31 mouse cellular contexts compared by ENCODE assay signal in the genomic region with DNA sequence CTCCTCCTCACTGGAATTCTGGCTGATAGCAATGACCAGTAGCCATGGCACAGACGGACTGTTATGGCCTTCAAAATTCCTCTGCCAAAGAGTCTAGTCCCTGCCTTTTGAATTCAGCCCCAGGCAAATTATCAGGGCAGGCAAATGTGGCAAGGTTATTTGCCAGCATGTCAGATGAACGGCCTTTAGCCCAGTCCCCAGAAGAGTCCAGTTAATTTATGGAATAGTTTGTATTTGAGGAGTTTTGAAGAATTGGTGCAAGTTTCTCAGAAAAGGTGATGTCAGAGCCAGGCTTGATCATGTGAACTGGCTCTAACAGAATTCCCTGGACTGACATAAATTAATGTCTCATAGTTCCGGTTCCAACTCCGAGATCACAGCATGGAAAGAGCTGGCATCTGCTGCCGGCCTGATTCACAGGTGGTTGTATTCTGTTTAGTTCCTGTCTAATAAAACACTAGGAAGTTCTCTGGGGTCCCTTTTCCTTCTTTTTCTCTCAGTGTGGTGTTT. TPM values are rescaled to one million over a fixed set of nuclear protein-coding genes. Genes with fewer than 3 reads are reported as not detected.
A peak's percentile ranks its signal among the peaks of the same experiment; 100 is the strongest.
DNase-seq lines count a peak whose midpoint lies in the region; TF ChIP-seq lines count a peak whose summit lies in the region.
"Had no signal": no experiment of that assay in that cellular context is flagged by ENCODE, and none has a peak within 500 bp of the region (broad histone marks: within the 10 kb centered on the region; RNA-seq: fewer than 3 reads in every experiment).

No protein-coding gene starts in this region.

- H3K36me3 ChIP-seq in kidney, adult 2 months (ENCODE audit: control insufficient read depth, insufficient read depth, low read length) = no peaks in the 10 kb centered on the region
- H3K36me3 ChIP-seq: embryonic facial prominence, embryonic 10.5 days; embryonic facial prominence, embryonic 15.5 days; heart, embryonic 12.5 days; hindbrain, embryonic 10.5 days; hindbrain, embryonic 15.5 days; liver, embryonic 15.5 days; midbrain, embryonic 10.5 days; neural tube, embryonic 13.5 days had no signal

- H3K4me3 ChIP-seq in kidney, adult 2 months (ENCODE audit: insufficient read depth, low read depth, low read length) = no peak overlapping the region
- H3K4me3 ChIP-seq: embryonic facial prominence, embryonic 10.5 days; embryonic facial prominence, embryonic 15.5 days; heart, adult 2 months; heart, embryonic 12.5 days; hindbrain, embryonic 10.5 days; hindbrain, embryonic 15.5 days; liver, embryonic 15.5 days; midbrain, embryonic 10.5 days; myocyte; neural tube, embryonic 13.5 days had no signal

- intact Hi-C loops in left cerebral cortex, postnatal 25 days (cut with DNase I) = no loop called here

- H3K4me1 ChIP-seq in kidney, adult 2 months (ENCODE audit: control insufficient read depth, insufficient read depth, low read length) = no peaks in the 10 kb centered on the region
- H3K4me1 ChIP-seq: embryonic facial prominence, embryonic 15.5 days; hindbrain, embryonic 10.5 days; hindbrain, embryonic 15.5 days; liver, embryonic 15.5 days; midbrain, embryonic 10.5 days; neural tube, embryonic 13.5 days had no signal

- no peak overlapping the region for H3K27ac ChIP-seq in kidney, adult 2 months (ENCODE audit: insufficient read depth, low read depth, low read length)
- H3K27ac ChIP-seq: embryonic facial prominence, embryonic 10.5 days; embryonic facial prominence, embryonic 15.5 days; heart, adult 2 months; hindbrain, embryonic 10.5 days; hindbrain, embryonic 15.5 days; liver, embryonic 15.5 days; midbrain, embryonic 10.5 days; neural tube, embryonic 13.5 days had no signal

- peak; percentile 26 for DNase-seq in kidney, adult 2 months
- no peak for DNase-seq in kidney, postnatal 25 days
- DNase-seq in 3T3-L1 (ENCODE audit: low read depth, low spot score) = peak; percentile 70
- peak; percentile 26 for DNase-seq in adrenal gland, postnatal 10 days
- DNase-seq in fibroblast of lung, adult 2 months (ENCODE audit: low read depth) = peak; percentile 19
- DNase-seq in left cerebral cortex, adult 9 months (ENCODE audit: low spot score in 2 of 2) = no peak
- no peak for DNase-seq in left cerebral cortex, postnatal 25 days (ENCODE audit: low spot score in 2 of 2)
- no peak for DNase-seq in lung, postnatal 25 days (ENCODE audit: low spot score)
- DNase-seq: cerebellum, adult 8-10 months; cerebellum, postnatal 25 days; gastrocnemius, postnatal 25 days; heart, adult 2 months; kidney, adult 9 months; kidney, postnatal 14 days; lung, embryonic 14.5 days; lung, postnatal 14 days; retina, postnatal 1 day; right cerebral cortex, postnatal 14 days; thymus, postnatal 14 days had no signal

- no peaks in the 10 kb centered on the region for H3K27me3 ChIP-seq in kidney, adult 2 months (replicated peaks; ENCODE audit: control insufficient read depth, insufficient read depth, low read length)
- H3K27me3 ChIP-seq: embryonic facial prominence, embryonic 15.5 days; heart, embryonic 12.5 days; hindbrain, embryonic 15.5 days; liver, embryonic 15.5 days; neural tube, embryonic 13.5 days had no signal

- no peak for TF ChIP-seq POLR2A in kidney, adult 2 months (IDR thresholded peaks at IDR 0.05; ENCODE audit: low read depth, low read length)

- TF ChIP-seq CTCF in kidney, adult 2 months (conservative IDR thresholded peaks at IDR 0.05; ENCODE audit: insufficient read depth, insufficient read length, low read depth, low read length) = no peak

- WGBS in kidney, adult 2 months = 33% methylated on average over 5 of the region's 5 CpGs

RNA-seq across cellular contexts. Expression of a gene that starts 56.1 kb away (rescaled TPM):
- 0.27 and 0.41 TPM in 2 replicates for polyA plus RNA-seq in kidney, adult 2 months (2012; rRNA removed)
- total RNA-seq in adrenal gland, postnatal 10 days (2021) = 1 to 10 TPM; 1.0 TPM
- total RNA-seq in left cerebral cortex, postnatal 25 days (2021) = 1 to 10 TPM; 5.3 to 6.7 TPM
- total RNA-seq: liver, adult 2 months; megakaryocyte progenitor cell, adult 5-6 weeks had no signal
- polyA plus RNA-seq: CD4-positive, CD25-positive, alpha-beta regulatory T cell, adult 4 months; liver, adult 2 months; liver, embryonic 15.5 days had no signal

Comparison
In these comparisons a context has a peak if more than half of its experiments do, and no peak if none do; other contexts are left out.
1. DNase-seq: peak in kidney, adult 2 months (single experiment), 3T3-L1 (single experiment), adrenal gland, postnatal 10 days (single experiment) and fibroblast of lung, adult 2 months (single experiment); none in kidney, postnatal 25 days (0 of 2), left cerebral cortex, adult 9 months (0 of 2), left cerebral cortex, postnatal 25 days (0 of 2) and lung, postnatal 25 days (single experiment).